Mouse (Mus musculus): ENCODE results near the gene Hbs1l. TPM values are rescaled to one million over a fixed set of nuclear protein-coding genes. Genes with fewer than 3 reads are reported as not detected.

Hbs1l gene
- polyA plus RNA-seq, 1 experiment = 27.8 TPM

- H3K27me3 ChIP-seq (ENCODE audit: control insufficient read depth, insufficient read depth, low read length) = no peaks in the 10 kb centered on the region
- no peak for DNase-seq
- no peaks in the 10 kb centered on the region for H3K4me1 ChIP-seq (replicated peaks; ENCODE audit: control insufficient read depth, insufficient read depth, low read length)
- 96% methylated on average over 7 of the region's 7 CpGs for WGBS
- no peak overlapping the region for H3K4me3 ChIP-seq (ENCODE audit: control insufficient read depth, insufficient read depth, low read length)
- no peak overlapping the region for H3K27ac ChIP-seq (ENCODE audit: control insufficient read depth, insufficient read depth, low read length)
- TF ChIP-seq CTCF (IDR thresholded peaks at IDR 0.05; ENCODE audit: borderline replicate concordance, control insufficient read depth, extremely low read depth, insufficient read depth, low read length, poor library complexity) = no peak
- TF ChIP-seq POLR2A (IDR thresholded peaks at IDR 0.05; ENCODE audit: control insufficient read depth, extremely low read depth, insufficient read depth, low read length, poor library complexity) = no peak
- peaks cover 36% of the 10 kb centered on the region for H3K36me3 ChIP-seq (ENCODE audit: control insufficient read depth, insufficient read depth, low read length)
Measured at GRCm38 (mm10) chr10:21364946-21365345, 69.2 kb downstream of the Hbs1l start.

GRCm38 (mm10) chr10:21365897-21366296 is 70.1 kb downstream of the Hbs1l start:
- TF ChIP-seq POLR2A (IDR thresholded peaks at IDR 0.05; ENCODE audit: control insufficient read depth, extremely low read depth, insufficient read depth, low read length, poor library complexity) = no peak
- TF ChIP-seq CTCF (IDR thresholded peaks at IDR 0.05; ENCODE audit: borderline replicate concordance, control insufficient read depth, extremely low read depth, insufficient read depth, low read length, poor library complexity) = no peak
- H3K4me1 ChIP-seq (replicated peaks; ENCODE audit: control insufficient read depth, insufficient read depth, low read length) = no peaks in the 10 kb centered on the region
- no peaks in the 10 kb centered on the region for H3K27me3 ChIP-seq (ENCODE audit: control insufficient read depth, insufficient read depth, low read length)
- peaks cover 36% of the 10 kb centered on the region for H3K36me3 ChIP-seq (ENCODE audit: control insufficient read depth, insufficient read depth, low read length)
- no peak overlapping the region for H3K4me3 ChIP-seq (ENCODE audit: control insufficient read depth, insufficient read depth, low read length)
- DNase-seq = no peak
- H3K27ac ChIP-seq (ENCODE audit: control insufficient read depth, insufficient read depth, low read length) = no peak overlapping the region
- WGBS = 89% methylated on average over 4 of the region's 4 CpGs

- peaks cover 32% of the 10 kb centered on the region for H3K36me3 ChIP-seq (ENCODE audit: control insufficient read depth, insufficient read depth, low read length)
- H3K27ac ChIP-seq (ENCODE audit: control insufficient read depth, insufficient read depth, low read length) = no peak overlapping the region
- no peak overlapping the region for H3K4me3 ChIP-seq (ENCODE audit: control insufficient read depth, insufficient read depth, low read length)
- no peak for DNase-seq
- H3K4me1 ChIP-seq (replicated peaks; ENCODE audit: control insufficient read depth, insufficient read depth, low read length) = no peaks in the 10 kb centered on the region
- 81% methylated on average over 3 of the region's 3 CpGs for WGBS
- TF ChIP-seq POLR2A (IDR thresholded peaks at IDR 0.05; ENCODE audit: control insufficient read depth, extremely low read depth, insufficient read depth, low read length, poor library complexity) (no peak), CTCF (IDR thresholded peaks at IDR 0.05; ENCODE audit: borderline replicate concordance, control insufficient read depth, extremely low read depth, insufficient read depth, low read length, poor library complexity) (no peak)
- H3K27me3 ChIP-seq (ENCODE audit: control insufficient read depth, insufficient read depth, low read length) = no peaks in the 10 kb centered on the region
Measured at GRCm38 (mm10) chr10:21366471-21366870, 70.7 kb downstream of the Hbs1l start.

DNA sequence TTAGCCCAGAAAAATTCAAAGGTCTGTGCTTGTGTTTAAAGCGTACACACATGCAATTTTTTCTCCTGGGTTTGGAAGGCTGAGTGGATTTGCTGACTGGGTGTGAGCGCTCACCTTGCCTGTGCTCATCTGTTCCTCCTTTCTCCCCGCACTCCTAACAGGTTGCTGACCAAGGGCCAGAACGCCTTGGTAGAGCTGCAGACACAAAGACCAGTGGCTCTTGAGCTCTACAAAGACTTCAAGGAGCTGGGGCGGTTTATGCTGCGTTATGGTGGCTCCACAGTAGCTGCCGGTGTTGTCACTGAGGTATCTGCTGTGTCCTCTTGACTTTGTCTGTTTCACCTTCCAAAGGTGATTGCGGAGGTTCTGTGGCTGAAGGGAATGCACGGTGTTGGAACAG is 71.7 kb downstream of the Hbs1l start:
- H3K27ac ChIP-seq (ENCODE audit: control insufficient read depth, insufficient read depth, low read length) = no peak overlapping the region
- no peak overlapping the region for H3K4me3 ChIP-seq (ENCODE audit: control insufficient read depth, insufficient read depth, low read length)
- no peaks in the 10 kb centered on the region for H3K27me3 ChIP-seq (ENCODE audit: control insufficient read depth, insufficient read depth, low read length)
- no peak for DNase-seq
- 99% methylated on average over 9 of the region's 9 CpGs for WGBS
- TF ChIP-seq POLR2A (IDR thresholded peaks at IDR 0.05; ENCODE audit: control insufficient read depth, extremely low read depth, insufficient read depth, low read length, poor library complexity) (no peak), CTCF (IDR thresholded peaks at IDR 0.05; ENCODE audit: borderline replicate concordance, control insufficient read depth, extremely low read depth, insufficient read depth, low read length, poor library complexity) (no peak)
- peaks cover 32% of the 10 kb centered on the region for H3K36me3 ChIP-seq (ENCODE audit: control insufficient read depth, insufficient read depth, low read length)
- H3K4me1 ChIP-seq (replicated peaks; ENCODE audit: control insufficient read depth, insufficient read depth, low read length) = no peaks in the 10 kb centered on the region

- no peaks in the 10 kb centered on the region for H3K27me3 ChIP-seq (ENCODE audit: control insufficient read depth, insufficient read depth, low read length)
- no peaks in the 10 kb centered on the region for H3K4me1 ChIP-seq (replicated peaks; ENCODE audit: control insufficient read depth, insufficient read depth, low read length)
- H3K27ac ChIP-seq (ENCODE audit: control insufficient read depth, insufficient read depth, low read length) = no peak overlapping the region
- WGBS = 100% methylated on average over 2 of the region's 2 CpGs
- no peak for DNase-seq
- peaks cover 29% of the 10 kb centered on the region for H3K36me3 ChIP-seq (ENCODE audit: control insufficient read depth, insufficient read depth, low read length)
- TF ChIP-seq CTCF (IDR thresholded peaks at IDR 0.05; ENCODE audit: borderline replicate concordance, control insufficient read depth, extremely low read depth, insufficient read depth, low read length, poor library complexity) (no peak), POLR2A (IDR thresholded peaks at IDR 0.05; ENCODE audit: control insufficient read depth, extremely low read depth, insufficient read depth, low read length, poor library complexity) (no peak)
- H3K4me3 ChIP-seq (ENCODE audit: control insufficient read depth, insufficient read depth, low read length) = no peak overlapping the region
Measured at GRCm38 (mm10) chr10:21369586-21369985, 73.8 kb downstream of the Hbs1l start.

GRCm38 (mm10) chr10:21372271-21372670 is 76.5 kb downstream of the Hbs1l start:
- Histone ChIP-seq H3K27ac (ENCODE audit: control insufficient read depth, insufficient read depth, low read length) (no peak overlapping the region), H3K27me3 (ENCODE audit: control insufficient read depth, insufficient read depth, low read length) (no peaks in the 10 kb centered on the region), H3K4me1 (replicated peaks; ENCODE audit: control insufficient read depth, insufficient read depth, low read length) (no peaks in the 10 kb centered on the region), H3K4me3 (ENCODE audit: control insufficient read depth, insufficient read depth, low read length) (no peak overlapping the region), H3K36me3 (ENCODE audit: control insufficient read depth, insufficient read depth, low read length) (peaks cover 20% of the 10 kb centered on the region)
- 98% methylated on average over 6 of the region's 6 CpGs for WGBS
- TF ChIP-seq CTCF (IDR thresholded peaks at IDR 0.05; ENCODE audit: borderline replicate concordance, control insufficient read depth, extremely low read depth, insufficient read depth, low read length, poor library complexity) (no peak), POLR2A (IDR thresholded peaks at IDR 0.05; ENCODE audit: control insufficient read depth, extremely low read depth, insufficient read depth, low read length, poor library complexity) (no peak)
- DNase-seq = no peak

Measured in thymus, adult 2 months (tissue).